Mouse (Mus musculus) kidney, adult 2 months (tissue): Measurements from ENCODE around the gene Tmem94. TPM values are rescaled to one million over a fixed set of nuclear protein-coding genes. Genes with fewer than 3 reads are reported as not detected.

Experiments used
- DNase-seq: peaks from one replicate; pipeline ENCODE4 v3.0.0; 2021
- H3K27ac ChIP-seq: fragments of 200-500 bp; 2 replicates; pipeline ENCODE4 v1.5.1; 2012; ENCODE audit warnings: low read depth, low read length, control low read depth, inconsistent platforms; ENCODE audit not compliant: insufficient read depth
- H3K27me3 ChIP-seq: fragments of 200-500 bp; replicated peaks from 2 replicates; pipeline ENCODE4 v1.6.1; 2012; ENCODE audit warnings: mild to moderate bottlenecking, moderate library complexity, low read length, inconsistent platforms; ENCODE audit not compliant: control insufficient read depth, insufficient read depth
- H3K36me3 ChIP-seq: fragments of 200-500 bp; 2 replicates; pipeline ENCODE4 v1.6.1; 2012; ENCODE audit warnings: mild to moderate bottlenecking, moderate library complexity, low read length, inconsistent platforms; ENCODE audit not compliant: control insufficient read depth, insufficient read depth
- H3K4me1 ChIP-seq: fragments of 200-500 bp; 2 replicates; pipeline ENCODE4 v1.6.1; 2011; ENCODE audit warnings: low read length; ENCODE audit not compliant: control insufficient read depth, insufficient read depth
- H3K4me3 ChIP-seq: fragments of 200-500 bp; 2 replicates; pipeline ENCODE4 v1.5.1; 2011; ENCODE audit warnings: mild to moderate bottlenecking, low read depth, low read length, control low read depth; ENCODE audit not compliant: insufficient read depth
- CTCF ChIP-seq: fragments of 200-500 bp; conservative IDR thresholded peaks from 2 replicates; pipeline ENCODE4 v1.5.1; 2011; ENCODE audit warnings: low read depth, mild to moderate bottlenecking, control low read depth, low read length, moderate library complexity, mixed read lengths; ENCODE audit not compliant: insufficient read depth, insufficient read length
- POLR2A ChIP-seq: fragments of 200-500 bp; IDR thresholded peaks from one replicate; pipeline ENCODE4 v1.6.1; 2011; ENCODE audit warnings: low read depth, low read length, control low read depth
- WGBS: fragments of 180-500 bp; shearing (Covaris S2); methylation state at CpG from one replicate; pipeline ENCODE4 v1.1.7; 2018; 5-methylcytosine and 5-hydroxymethylcytosine counted together
- polyA plus RNA-seq: library from polyadenylated mRNA; depleted of rRNA; stranded (reverse); fragments of >200 nt; gene quantifications from 2 replicates; pipeline ENCODE4 v1.2.3, GENCODE M21; 2012

The Tmem94 gene
- polyA plus RNA-seq, 1 experiment, result 77.1 TPM

GRCm38 (mm10) chr11:115792353-115792752, 27.1 kb downstream of the Tmem94 start:
- Histone ChIP-seq H3K4me1 (no peaks in the 10 kb centered on the region), H3K36me3 (peaks cover 2% of the 10 kb centered on the region), H3K4me3 (no peak overlapping the region), H3K27ac (no peak overlapping the region), H3K27me3 (no peaks in the 10 kb centered on the region)
- 82% methylated on average over 14 of the region's 14 CpGs for WGBS
- no peak for TF ChIP-seq POLR2A
- TF ChIP-seq CTCF, result no peak
- no peak for DNase-seq

- WGBS, result 76% methylated on average over 15 of the region's 15 CpGs
- peaks cover 11% of the 10 kb centered on the region for H3K36me3 ChIP-seq
- H3K4me3 ChIP-seq, result no peak overlapping the region
- H3K27ac ChIP-seq, result no peak overlapping the region
- no peaks in the 10 kb centered on the region for H3K4me1 ChIP-seq
- no peaks in the 10 kb centered on the region for H3K27me3 ChIP-seq
- TF ChIP-seq CTCF (no peak), POLR2A (no peak)
- peak; percentile 41 for DNase-seq
These were observed 31.7 kb downstream of the Tmem94 start for GRCm38 (mm10) chr11:115796898-115797297.

- Histone ChIP-seq H3K27me3 (no peaks in the 10 kb centered on the region), H3K27ac (no peak overlapping the region), H3K36me3 (peaks cover 15% of the 10 kb centered on the region), H3K4me3 (no peak overlapping the region), H3K4me1 (no peaks in the 10 kb centered on the region)
- no peak for DNase-seq
- WGBS, result 63% methylated on average over 9 of the region's 9 CpGs
- TF ChIP-seq POLR2A, result no peak
- no peak for TF ChIP-seq CTCF
These were observed 32.4 kb downstream of the Tmem94 start for GRCm38 (mm10) chr11:115797665-115798064.

DNA sequence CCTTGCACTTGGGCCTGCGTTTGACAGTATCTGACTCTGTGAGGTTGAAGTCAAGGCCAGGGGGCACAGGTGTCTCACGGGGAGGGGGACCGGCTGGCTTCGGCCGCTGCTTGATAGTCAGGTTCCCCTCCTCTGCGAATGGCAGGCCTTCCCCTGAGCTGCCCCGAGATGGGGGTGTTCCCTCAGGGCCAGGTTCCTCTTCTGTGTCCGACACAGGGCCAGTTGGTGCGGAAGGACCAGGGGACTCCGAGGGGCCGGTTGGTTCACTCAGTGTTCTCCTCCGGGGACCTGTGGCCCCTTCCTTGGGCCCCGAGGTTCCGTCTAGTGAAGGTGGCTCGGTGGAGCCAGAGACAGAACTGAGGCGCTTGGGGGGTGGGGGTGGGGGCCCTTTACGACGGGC, 35.7 kb downstream of the Tmem94 start:
- WGBS, result 87% methylated on average over 18 of the region's 18 CpGs
- DNase-seq, result no peak
- Histone ChIP-seq H3K4me3 (no peak overlapping the region), H3K4me1 (no peaks in the 10 kb centered on the region), H3K27ac (no peak overlapping the region), H3K36me3 (peaks cover 19% of the 10 kb centered on the region), H3K27me3 (no peaks in the 10 kb centered on the region)
- TF ChIP-seq POLR2A (no peak), CTCF (no peak)

- peaks cover 4% of the 10 kb centered on the region; the same call in 1 of the 2 replicates for H3K4me1 ChIP-seq
- TF ChIP-seq CTCF (no peak), POLR2A (no peak)
- WGBS, result 59% methylated on average over 24 of the region's 24 CpGs
- H3K27ac ChIP-seq, result no peak overlapping the region
- peak; percentile 46 for DNase-seq
- peaks cover 15% of the 10 kb centered on the region for H3K36me3 ChIP-seq
- no peak overlapping the region for H3K4me3 ChIP-seq
- no peaks in the 10 kb centered on the region for H3K27me3 ChIP-seq
These were observed 38.0 kb downstream of the Tmem94 start for GRCm38 (mm10) chr11:115803072-115803709.

GRCm38 (mm10) chr11:115805005-115805404, 39.8 kb downstream of the Tmem94 start:
- DNase-seq, result no peak
- Histone ChIP-seq H3K4me3 (no peak overlapping the region), H3K27me3 (no peaks in the 10 kb centered on the region), H3K36me3 (peaks cover 16% of the 10 kb centered on the region), H3K4me1 (peaks cover 9% of the 10 kb centered on the region; the same call in 1 of the 2 replicates), H3K27ac (no peak overlapping the region)
- TF ChIP-seq POLR2A, result no peak
- 94% methylated on average over 7 of the region's 7 CpGs for WGBS

- Histone ChIP-seq H3K4me1 (peaks cover 19% of the 10 kb centered on the region; the same call in 1 of the 2 replicates), H3K27ac (no peak overlapping the region), H3K4me3 (no peak overlapping the region), H3K27me3 (no peaks in the 10 kb centered on the region), H3K36me3 (peaks cover 12% of the 10 kb centered on the region)
- WGBS, result 77% methylated on average over 10 of the region's 10 CpGs
- TF ChIP-seq POLR2A (no peak), CTCF (no peak)
- DNase-seq, result peak; percentile 74
These were observed 40.9 kb downstream of the Tmem94 start for GRCm38 (mm10) chr11:115806154-115806553.
